Mouse (Mus musculus): ENCODE data around the gene Ap1s1. TPM values are rescaled to one million over a fixed set of nuclear protein-coding genes. Genes with fewer than 3 reads are reported as not detected.

Gene Ap1s1
- polyA plus RNA-seq, 1 experiment from 2014 or later = 146 TPM

- no peak overlapping the region for H3K27ac ChIP-seq (replicated peaks)
- no peak overlapping the region for H3K4me2 ChIP-seq (replicated peaks; ENCODE audit: low read depth)
- no peak overlapping the region for H3K9ac ChIP-seq (ENCODE audit: low read length)
- ATAC-seq (ENCODE audit: low FRiP score, low TSS enrichment) (no peak), DNase-seq (ENCODE audit: low spot score) (no peak)
- TF ChIP-seq EP300 (optimal IDR thresholded peaks at IDR 0.05) (no peak), CTCF (IDR thresholded peaks at IDR 0.05; ENCODE audit: low read depth) (no peak)
- no peaks in the 10 kb centered on the region for H3K36me3 ChIP-seq (ENCODE audit: control insufficient read depth, insufficient read depth, low read length)
- H3K27me3 ChIP-seq (ENCODE audit: control insufficient read depth, insufficient read depth, low read length) = no peaks in the 10 kb centered on the region
- H3K4me1 ChIP-seq (replicated peaks; ENCODE audit: control insufficient read depth, insufficient read depth) = no peaks in the 10 kb centered on the region
- H3K4me3 ChIP-seq (ENCODE audit: low read depth, low read length) = no peak overlapping the region
- H3K9me3 ChIP-seq (ENCODE audit: control insufficient read depth, low read length) = no peaks in the 10 kb centered on the region
- WGBS = 74% methylated on average over 3 of the region's 3 CpGs
These were observed 39.8 kb upstream of the Ap1s1 start for GRCm38 (mm10) chr5:137085731-137086130.

- TF ChIP-seq EP300 (optimal IDR thresholded peaks at IDR 0.05) (no peak), CTCF (IDR thresholded peaks at IDR 0.05; ENCODE audit: low read depth) (no peak)
- no peaks in the 10 kb centered on the region for H3K9me3 ChIP-seq (ENCODE audit: control insufficient read depth, low read length)
- no peaks in the 10 kb centered on the region for H3K4me1 ChIP-seq (replicated peaks; ENCODE audit: control insufficient read depth, insufficient read depth)
- no peak overlapping the region for H3K27ac ChIP-seq (replicated peaks)
- H3K27me3 ChIP-seq (ENCODE audit: control insufficient read depth, insufficient read depth, low read length) = no peaks in the 10 kb centered on the region
- no peak for ATAC-seq (ENCODE audit: low FRiP score, low TSS enrichment)
- no peak overlapping the region for H3K4me3 ChIP-seq (ENCODE audit: low read depth, low read length)
- WGBS = 59% methylated on average over 6 of the region's 6 CpGs
- no peak overlapping the region for H3K4me2 ChIP-seq (replicated peaks; ENCODE audit: low read depth)
- H3K36me3 ChIP-seq (ENCODE audit: control insufficient read depth, insufficient read depth, low read length) = no peaks in the 10 kb centered on the region
- H3K9ac ChIP-seq (ENCODE audit: low read length) = no peak overlapping the region
- no peak for DNase-seq (ENCODE audit: low spot score)
These were observed 39.1 kb upstream of the Ap1s1 start for GRCm38 (mm10) chr5:137085021-137085420.

GRCm38 (mm10) chr5:137083051-137083450 is 37.1 kb upstream of the Ap1s1 start:
- Histone ChIP-seq H3K4me1 (replicated peaks; ENCODE audit: control insufficient read depth, insufficient read depth) (no peaks in the 10 kb centered on the region), H3K4me2 (replicated peaks; ENCODE audit: low read depth) (no peak overlapping the region), H3K4me3 (ENCODE audit: low read depth, low read length) (no peak overlapping the region), H3K27ac (replicated peaks) (no peak overlapping the region), H3K36me3 (ENCODE audit: control insufficient read depth, insufficient read depth, low read length) (no peaks in the 10 kb centered on the region), H3K27me3 (ENCODE audit: control insufficient read depth, insufficient read depth, low read length) (no peaks in the 10 kb centered on the region), H3K9me3 (ENCODE audit: control insufficient read depth, low read length) (no peaks in the 10 kb centered on the region), H3K9ac (ENCODE audit: low read length) (no peak overlapping the region)
- WGBS = 80% methylated on average over 4 of the region's 4 CpGs
- no peak for TF ChIP-seq CTCF (IDR thresholded peaks at IDR 0.05; ENCODE audit: low read depth)
- no peak for TF ChIP-seq EP300 (optimal IDR thresholded peaks at IDR 0.05)
- DNase-seq (ENCODE audit: low spot score) = no peak
- no peak for ATAC-seq (ENCODE audit: low FRiP score, low TSS enrichment)

GRCm38 (mm10) chr5:137079849-137080248 is 33.9 kb upstream of the Ap1s1 start:
- no peak overlapping the region for H3K4me2 ChIP-seq (replicated peaks; ENCODE audit: low read depth)
- 39% methylated on average over 5 of the region's 5 CpGs for WGBS
- no peak overlapping the region for H3K4me3 ChIP-seq (ENCODE audit: low read depth, low read length)
- DNase-seq (ENCODE audit: low spot score) (no peak), ATAC-seq (ENCODE audit: low FRiP score, low TSS enrichment) (peak; percentile 39; the same call in 1 of the 2 replicates)
- no peaks in the 10 kb centered on the region for H3K27me3 ChIP-seq (ENCODE audit: control insufficient read depth, insufficient read depth, low read length)
- H3K4me1 ChIP-seq (replicated peaks; ENCODE audit: control insufficient read depth, insufficient read depth) = no peaks in the 10 kb centered on the region; the same call in 1 of the 2 replicates
- no peaks in the 10 kb centered on the region for H3K36me3 ChIP-seq (ENCODE audit: control insufficient read depth, insufficient read depth, low read length)
- H3K27ac ChIP-seq (replicated peaks) = no peak overlapping the region
- no peaks in the 10 kb centered on the region for H3K9me3 ChIP-seq (ENCODE audit: control insufficient read depth, low read length)
- TF ChIP-seq CTCF (IDR thresholded peaks at IDR 0.05; ENCODE audit: low read depth) (no peak), EP300 (optimal IDR thresholded peaks at IDR 0.05) (no peak)
- H3K9ac ChIP-seq (ENCODE audit: low read length) = no peak overlapping the region

- no peak for DNase-seq (ENCODE audit: low spot score)
- H3K4me2 ChIP-seq (replicated peaks; ENCODE audit: low read depth) = no peak overlapping the region
- peaks cover 2% of the 10 kb centered on the region; the same call in 1 of the 2 replicates for H3K4me1 ChIP-seq (replicated peaks; ENCODE audit: control insufficient read depth, insufficient read depth)
- TF ChIP-seq EP300 (optimal IDR thresholded peaks at IDR 0.05) = no peak
- TF ChIP-seq CTCF (IDR thresholded peaks at IDR 0.05; ENCODE audit: low read depth) = no peak
- no peak for ATAC-seq (ENCODE audit: low FRiP score, low TSS enrichment)
- H3K9ac ChIP-seq (ENCODE audit: low read length) = no peak overlapping the region
- H3K36me3 ChIP-seq (ENCODE audit: control insufficient read depth, insufficient read depth, low read length) = no peaks in the 10 kb centered on the region
- no peak overlapping the region for H3K4me3 ChIP-seq (ENCODE audit: low read depth, low read length)
- H3K9me3 ChIP-seq (ENCODE audit: control insufficient read depth, low read length) = no peaks in the 10 kb centered on the region
- H3K27ac ChIP-seq (replicated peaks) = no peak overlapping the region
- no peaks in the 10 kb centered on the region for H3K27me3 ChIP-seq (ENCODE audit: control insufficient read depth, insufficient read depth, low read length)
- 32% methylated on average over 6 of the region's 6 CpGs for WGBS
These were observed 32.7 kb upstream of the Ap1s1 start for GRCm38 (mm10) chr5:137078616-137079015.

GRCm38 (mm10) chr5:137078041-137078440 is 32.1 kb upstream of the Ap1s1 start:
- no peaks in the 10 kb centered on the region for H3K36me3 ChIP-seq (ENCODE audit: control insufficient read depth, insufficient read depth, low read length)
- no peaks in the 10 kb centered on the region for H3K9me3 ChIP-seq (ENCODE audit: control insufficient read depth, low read length)
- H3K4me2 ChIP-seq (replicated peaks; ENCODE audit: low read depth) = no peak overlapping the region
- H3K4me1 ChIP-seq (replicated peaks; ENCODE audit: control insufficient read depth, insufficient read depth) = peaks cover 2% of the 10 kb centered on the region; the same call in 1 of the 2 replicates
- no peak overlapping the region for H3K27ac ChIP-seq (replicated peaks)
- H3K9ac ChIP-seq (ENCODE audit: low read length) = no peak overlapping the region
- peak; percentile 21 for DNase-seq (ENCODE audit: low spot score)
- no peaks in the 10 kb centered on the region for H3K27me3 ChIP-seq (ENCODE audit: control insufficient read depth, insufficient read depth, low read length)
- H3K4me3 ChIP-seq (ENCODE audit: low read depth, low read length) = no peak overlapping the region
- 21% methylated on average over 14 of the region's 14 CpGs for WGBS
- TF ChIP-seq CTCF (IDR thresholded peaks at IDR 0.05; ENCODE audit: low read depth) (no peak), EP300 (optimal IDR thresholded peaks at IDR 0.05) (no peak)
- no peak for ATAC-seq (ENCODE audit: low FRiP score, low TSS enrichment)

Measured in stomach, postnatal 0 days (tissue).